ENCODE assay signal across 8 mouse cellular contexts in genomic region chr6:102564011-102564731, GRCm38 (mm10). TPM values are rescaled to one million over a fixed set of nuclear protein-coding genes. Genes with fewer than 3 reads are reported as not detected.
DNase-seq lines count a peak whose midpoint lies in the region; ATAC-seq and TF ChIP-seq lines count a peak whose summit lies in the region.

No protein-coding gene starts in this region.

- H3K4me1 ChIP-seq in embryonic facial prominence, embryonic 14.5 days (ENCODE audit: control insufficient read depth, insufficient read depth, low read length): peaks cover 4% of the 10 kb centered on the region; the same call in 1 of the 2 replicates

- peak; percentile 97 for ATAC-seq in embryonic facial prominence, embryonic 14.5 days (ENCODE audit: low read depth)

- TF ChIP-seq CTCF in layer of hippocampus, adult 2 months (conservative IDR thresholded peaks at IDR 0.05): peak; percentile 46

- H3K27ac ChIP-seq in embryonic facial prominence, embryonic 14.5 days (replicated peaks; ENCODE audit: low read depth, low read length): no peak overlapping the region
- H3K27ac ChIP-seq in layer of hippocampus, adult 2 months: peak overlapping the region; percentile 73

- H3K9ac ChIP-seq in embryonic facial prominence, embryonic 14.5 days (ENCODE audit: low read depth, low read length): peak overlapping the region; percentile 60

- peak; percentile 80 for DNase-seq in Muller cell, postnatal 12 days (ENCODE audit: inconsistent ontology term)
- peak; percentile 52 for DNase-seq in adrenal gland, postnatal 14 days
- DNase-seq in embryonic facial prominence, embryonic 14.5 days (ENCODE audit: low spot score): peak; percentile 85
- DNase-seq in heart, postnatal 36 days: peak; percentile 3 to 12
- peak; percentile 72 to 73 for DNase-seq in layer of hippocampus, adult 2 months (ENCODE audit: low spot score in 2 of 2)
- peak; percentile 1 for DNase-seq in lung, postnatal 14 days
- peak; percentile 85 to 86 for DNase-seq in right cerebral cortex, postnatal 10 days (ENCODE audit: low spot score in 2 of 2)
- DNase-seq in natural killer cell, adult 2 months (ENCODE audit: low spot score in 2 of 2): no peak

- peak overlapping the region; percentile 59 for H3K4me3 ChIP-seq in embryonic facial prominence, embryonic 14.5 days (ENCODE audit: low read depth, low read length)
- peak overlapping the region; percentile 60 for H3K4me3 ChIP-seq in layer of hippocampus, adult 2 months

- intact Hi-C loops in heart, postnatal 36 days (cut with DNase I): loop anchor here (10.0 kb wide), 1 partner anchor 389 kb away; no protein-coding TSS in a partner anchor

- 0% methylated on average over 13 of the region's 63 CpGs for WGBS in embryonic facial prominence, embryonic 14.5 days

- H3K9me3 ChIP-seq in embryonic facial prominence, embryonic 14.5 days (ENCODE audit: control insufficient read depth, low read length): no peaks in the 10 kb centered on the region

- no peaks in the 10 kb centered on the region for H3K36me3 ChIP-seq in embryonic facial prominence, embryonic 14.5 days (ENCODE audit: control insufficient read depth, insufficient read depth, low read length)

- H3K27me3 ChIP-seq in embryonic facial prominence, embryonic 14.5 days (replicated peaks; ENCODE audit: control insufficient read depth, insufficient read depth, low read length): peaks cover 15% of the 10 kb centered on the region

- H3K4me2 ChIP-seq in embryonic facial prominence, embryonic 14.5 days (ENCODE audit: low read depth, low read length): peak overlapping the region; percentile 92

RNA-seq across cellular contexts. Expression of gene Cntn3, which starts 8.7 kb away (rescaled TPM):
- 0.33 and 0.83 TPM in 2 replicates for total RNA-seq in adrenal gland, postnatal 14 days (2021)
- 2.2 and 2.8 TPM in 2 replicates for polyA plus RNA-seq in embryonic facial prominence, embryonic 14.5 days (2014; fragmentation: Nextera tagmentation; extraction: Ambion mirVana)
- under 1 TPM; 0.05 to 0.08 TPM for total RNA-seq in heart, postnatal 36 days (2021)
- 10 to 100 TPM; 12.1 to 13.7 TPM for total RNA-seq in layer of hippocampus, adult 2 months (2021)

Comparison
In these comparisons a context has a peak if more than half of its experiments do, and no peak if none do; other contexts are left out.
1. DNase-seq: peak in Muller cell, postnatal 12 days (single experiment), adrenal gland, postnatal 14 days (single experiment), embryonic facial prominence, embryonic 14.5 days (single experiment), heart, postnatal 36 days (2 of 2), layer of hippocampus, adult 2 months (2 of 2), lung, postnatal 14 days (single experiment) and right cerebral cortex, postnatal 10 days (2 of 2); none in natural killer cell, adult 2 months (0 of 2).